12 mouse cellular contexts compared by ENCODE assay signal in the genomic region with DNA sequence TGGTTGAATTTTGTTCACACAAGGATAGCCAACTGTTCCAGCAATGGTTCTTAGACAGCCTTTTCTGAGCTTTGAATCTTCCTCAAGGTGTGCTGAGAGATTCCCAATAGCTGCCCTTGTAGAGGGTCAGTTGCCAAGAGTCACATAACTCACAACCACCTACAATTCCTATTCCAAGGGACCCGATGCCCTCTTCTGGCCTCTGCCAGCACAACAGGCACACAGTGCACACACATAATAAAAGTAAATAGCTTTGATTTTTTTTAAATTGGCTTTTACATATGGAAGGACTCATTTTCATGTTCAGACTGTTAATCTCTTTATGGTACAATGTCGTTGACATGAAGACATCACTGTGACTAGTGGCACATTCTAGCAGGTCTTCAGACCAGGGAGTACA.
DNase-seq lines count a peak whose midpoint lies in the region; ATAC-seq and TF ChIP-seq lines count a peak whose summit lies in the region.
"Had no signal": no experiment of that assay in that cellular context is flagged by ENCODE, and none has a peak within 500 bp of the region (broad histone marks: within the 10 kb centered on the region; RNA-seq: fewer than 3 reads in every experiment).

No protein-coding gene starts in this region.

- no peak for ATAC-seq in heart, postnatal 0 days (ENCODE audit: insufficient read depth, low read depth)
- ATAC-seq in liver, postnatal 0 days, result no peak

- H3K9me3 ChIP-seq in heart, postnatal 0 days (replicated peaks; ENCODE audit: control insufficient read depth, low read length), result 0 out of 2 replicates have a peak, but pooled peaks cover 4% of the 10 kb centered on the region
- H3K9me3 ChIP-seq in heart, embryonic 10.5 days, result no peaks in the 10 kb centered on the region
- H3K9me3 ChIP-seq in liver, postnatal 0 days (ENCODE audit: low read length), result no peaks in the 10 kb centered on the region
- no peaks in the 10 kb centered on the region for H3K9me3 ChIP-seq in limb, embryonic 10.5 days (replicated peaks)

- 79% methylated on average over 2 of the region's 2 CpGs for WGBS in heart, postnatal 0 days
- WGBS in heart, embryonic 10.5 days, result 78% methylated on average over 2 of the region's 2 CpGs
- 82% methylated on average over 2 of the region's 2 CpGs for WGBS in liver, postnatal 0 days (ENCODE audit: insufficient replicate concordance)
- WGBS in limb, embryonic 10.5 days, result 83% methylated on average over 2 of the region's 2 CpGs

- H3K9ac ChIP-seq in heart, postnatal 0 days (replicated peaks; ENCODE audit: low read depth, low read length), result no peak overlapping the region
- no peak overlapping the region for H3K9ac ChIP-seq in liver, postnatal 0 days (replicated peaks)
- H3K9ac ChIP-seq: heart, embryonic 12.5 days; hindbrain, embryonic 12.5 days; limb, embryonic 12.5 days had no signal

- no peak for DNase-seq in heart, postnatal 0 days (ENCODE audit: low spot score)
- no peak for DNase-seq in heart, embryonic 10.5 days (ENCODE audit: low spot score)
- no peak for DNase-seq in liver, postnatal 0 days
- DNase-seq in liver (no peak), NIH3T3 (ENCODE audit: low read depth) (peak; percentile 46)
- peak; percentile 37 for DNase-seq in limb, embryonic 10.5 days (ENCODE audit: low spot score)
- no peak for DNase-seq in gastrocnemius, adult 8-10 months (ENCODE audit: low spot score in 2 of 2)
- no peak for DNase-seq in layer of hippocampus, adult 9-10 months (ENCODE audit: low spot score)
- DNase-seq: spleen, adult 18-20 months had no signal

- H3K4me1 ChIP-seq in heart, postnatal 0 days (ENCODE audit: control insufficient read depth, insufficient read depth), result no peaks in the 10 kb centered on the region
- no peaks in the 10 kb centered on the region for H3K4me1 ChIP-seq in heart, embryonic 10.5 days
- no peaks in the 10 kb centered on the region for H3K4me1 ChIP-seq in liver, postnatal 0 days (ENCODE audit: insufficient read depth)
- H3K4me1 ChIP-seq in limb, embryonic 10.5 days, result no peaks in the 10 kb centered on the region; the same call in 1 of the 2 replicates
- H3K4me1 ChIP-seq: heart, embryonic 12.5 days; limb, embryonic 12.5 days had no signal

- peak; percentile 39 for TF ChIP-seq CTCF in heart, postnatal 0 days (IDR thresholded peaks at IDR 0.05; ENCODE audit: low read depth)
- TF ChIP-seq CTCF in liver, postnatal 0 days (IDR thresholded peaks at IDR 0.05; ENCODE audit: low read depth), result peak; percentile 37

- H3K36me3 ChIP-seq in heart, postnatal 0 days (replicated peaks; ENCODE audit: control insufficient read depth, insufficient read depth, low read length), result peaks cover 22% of the 10 kb centered on the region
- H3K36me3 ChIP-seq in heart, embryonic 10.5 days, result peaks cover 21% of the 10 kb centered on the region
- peaks cover 20% of the 10 kb centered on the region for H3K36me3 ChIP-seq in liver, postnatal 0 days (replicated peaks; ENCODE audit: insufficient read depth, low read length)
- peaks cover 24% of the 10 kb centered on the region for H3K36me3 ChIP-seq in limb, embryonic 10.5 days

- TF ChIP-seq EP300 in heart, postnatal 0 days (IDR thresholded peaks at IDR 0.05; ENCODE audit: low read depth), result no peak
- no peak for TF ChIP-seq EP300 in liver, postnatal 0 days (IDR thresholded peaks at IDR 0.05; ENCODE audit: low read depth)

- H3K4me2 ChIP-seq in heart, postnatal 0 days (ENCODE audit: low read depth, low read length), result no peak overlapping the region
- no peak overlapping the region for H3K4me2 ChIP-seq in liver, postnatal 0 days (ENCODE audit: low read depth, low read length)
- H3K4me2 ChIP-seq: heart, embryonic 12.5 days; hindbrain, embryonic 12.5 days; limb, embryonic 12.5 days had no signal

- H3K27ac ChIP-seq in heart, postnatal 0 days (ENCODE audit: low read depth), result no peak overlapping the region
- no peak overlapping the region for H3K27ac ChIP-seq in heart, embryonic 10.5 days
- H3K27ac ChIP-seq in liver, postnatal 0 days (ENCODE audit: low read depth), result no peak overlapping the region
- no peak overlapping the region for H3K27ac ChIP-seq in limb, embryonic 10.5 days
- H3K27ac ChIP-seq: hindbrain, embryonic 12.5 days; limb, embryonic 12.5 days had no signal

- H3K4me3 ChIP-seq in heart, postnatal 0 days (ENCODE audit: low read depth, low read length), result no peak overlapping the region
- H3K4me3 ChIP-seq in heart, embryonic 10.5 days, result no peak overlapping the region
- H3K4me3 ChIP-seq in liver, postnatal 0 days (ENCODE audit: low read depth, low read length), result no peak overlapping the region
- H3K4me3 ChIP-seq in limb, embryonic 10.5 days, result no peak overlapping the region
- H3K4me3 ChIP-seq: heart, embryonic 12.5 days; hindbrain, embryonic 12.5 days; limb, embryonic 12.5 days had no signal

- H3K27me3 ChIP-seq in heart, postnatal 0 days (ENCODE audit: control insufficient read depth, insufficient read depth, low read length), result no peaks in the 10 kb centered on the region
- H3K27me3 ChIP-seq in heart, embryonic 10.5 days (ENCODE audit: insufficient read depth, poor library complexity, severe bottlenecking), result no peaks in the 10 kb centered on the region
- H3K27me3 ChIP-seq in liver, postnatal 0 days (ENCODE audit: insufficient read depth, low read length), result no peaks in the 10 kb centered on the region
- H3K27me3 ChIP-seq in limb, embryonic 10.5 days (ENCODE audit: low read depth, poor library complexity, severe bottlenecking), result no peaks in the 10 kb centered on the region
- H3K27me3 ChIP-seq: heart, embryonic 12.5 days; hindbrain, embryonic 12.5 days; limb, embryonic 12.5 days had no signal

Comparison
In these comparisons a context has a peak if more than half of its experiments do, and no peak if none do; other contexts are left out.
1. DNase-seq: peak in NIH3T3 (single experiment) and limb, embryonic 10.5 days (single experiment); none in heart, postnatal 0 days (single experiment), heart, embryonic 10.5 days (single experiment), liver, postnatal 0 days (single experiment), liver (single experiment), gastrocnemius, adult 8-10 months (0 of 2) and layer of hippocampus, adult 9-10 months (single experiment).